Mouse (Mus musculus): ENCODE results near the gene Kif24. TPM values are rescaled to one million over a fixed set of nuclear protein-coding genes. Genes with fewer than 3 reads are reported as not detected.

Gene Kif24
- 1.2 and 1.9 TPM in 2 replicates for polyA plus RNA-seq (2012; ENCODE audit: insufficient read depth, low replicate concordance)

DNA sequence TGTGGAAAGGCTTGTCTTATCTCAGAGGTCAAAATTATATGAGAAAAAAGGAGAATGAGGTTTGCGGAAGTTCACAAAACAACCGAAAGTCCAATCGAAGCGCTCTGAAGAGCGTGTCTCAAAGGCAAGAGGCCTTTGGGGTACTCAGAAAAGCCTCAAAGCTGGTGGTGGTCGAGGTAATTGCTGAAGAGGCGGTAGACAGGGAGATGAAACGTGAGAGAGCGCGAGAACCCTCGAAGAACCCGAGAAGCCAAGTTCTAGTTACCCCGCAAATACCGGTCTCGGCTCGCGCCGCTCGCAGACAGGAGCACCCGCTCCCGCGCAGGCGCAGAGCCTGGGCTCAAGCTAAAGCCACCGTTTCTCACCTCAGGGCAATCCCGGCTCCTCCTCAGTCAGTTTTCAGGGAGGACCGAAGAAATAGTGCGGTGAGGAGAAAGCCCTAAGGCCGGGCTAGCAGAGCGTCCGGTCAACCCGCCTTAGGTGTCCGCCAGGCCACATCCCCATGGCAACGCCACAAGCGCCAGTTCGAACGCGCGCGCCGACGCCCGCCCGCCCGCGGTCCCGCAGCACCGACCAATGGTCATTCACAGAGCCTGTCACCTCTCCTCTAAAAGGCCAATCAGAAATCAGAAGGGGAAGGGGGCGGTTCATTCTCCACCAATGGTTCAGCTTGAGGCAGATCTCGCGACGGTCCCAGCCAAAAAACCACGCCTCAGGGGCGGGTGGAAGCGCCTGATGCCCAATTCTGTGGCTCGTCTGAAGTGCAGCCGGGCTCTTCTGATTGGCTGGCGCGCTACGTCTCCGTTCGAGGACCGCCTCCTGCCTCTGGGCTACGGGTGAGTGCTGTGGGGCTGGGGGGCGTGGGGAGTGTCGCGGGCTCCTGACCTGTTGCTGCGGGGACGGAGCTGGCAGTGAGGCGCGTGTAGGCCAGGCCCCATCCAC is at the start of gene Kif24, which contains the start of gene Nudt2:
Gene Kif24 (minus strand): TSS at position 543 of the 942 bp plus-strand sequence.
Gene Nudt2 (plus strand): TSS at position 807 of the 942 bp plus-strand sequence.
- Histone ChIP-seq H3K27me3 (replicated peaks) (no peaks in the 10 kb centered on the region), H3K4me1 (peaks cover 40% of the 10 kb centered on the region), H3K9me3 (no peaks in the 10 kb centered on the region), H3K4me3 (replicated peaks) (peak within 1 kb of the TSS; percentile 98), H3K36me3 (replicated peaks; ENCODE audit: low read length) (peaks cover 12% of the 10 kb centered on the region)
- TF ChIP-seq FLI1 (IDR thresholded peaks at IDR 0.05; ENCODE audit: low read length), result no peak
- no peak for TF ChIP-seq GATA1 (IDR thresholded peaks at IDR 0.05; ENCODE audit: borderline replicate concordance, low read length)

DNA sequence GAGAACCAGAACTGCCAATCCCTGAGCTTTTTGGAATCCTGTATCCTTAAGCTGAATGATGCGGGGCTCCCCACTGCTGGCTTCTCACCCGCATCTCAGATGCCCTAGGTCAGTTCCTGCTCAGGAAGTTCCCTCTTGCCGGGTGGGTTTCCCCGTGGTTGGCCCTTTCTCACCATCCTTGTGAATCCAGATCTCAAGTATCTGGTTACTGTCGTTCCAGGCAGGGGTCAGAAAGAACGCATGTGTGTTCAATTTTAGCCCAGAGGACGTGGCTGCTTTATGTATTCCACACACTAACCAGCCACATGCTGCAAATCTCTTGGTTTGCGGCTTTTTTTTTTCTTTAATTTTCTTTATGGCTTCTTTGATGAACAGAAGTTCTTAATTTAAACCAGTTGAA is 49.0 kb upstream of the Kif24 start:
- H3K27me3 ChIP-seq (replicated peaks), result peaks cover 50% of the 10 kb centered on the region
- H3K4me1 ChIP-seq, result no peaks in the 10 kb centered on the region
- H3K9me3 ChIP-seq, result no peaks in the 10 kb centered on the region
- TF ChIP-seq GATA1 (IDR thresholded peaks at IDR 0.05; ENCODE audit: borderline replicate concordance, low read length) (no peak), FLI1 (IDR thresholded peaks at IDR 0.05; ENCODE audit: low read length) (no peak)
- H3K36me3 ChIP-seq (replicated peaks; ENCODE audit: low read length), result no peaks in the 10 kb centered on the region
- no peak overlapping the region for H3K4me3 ChIP-seq (replicated peaks)

DNA sequence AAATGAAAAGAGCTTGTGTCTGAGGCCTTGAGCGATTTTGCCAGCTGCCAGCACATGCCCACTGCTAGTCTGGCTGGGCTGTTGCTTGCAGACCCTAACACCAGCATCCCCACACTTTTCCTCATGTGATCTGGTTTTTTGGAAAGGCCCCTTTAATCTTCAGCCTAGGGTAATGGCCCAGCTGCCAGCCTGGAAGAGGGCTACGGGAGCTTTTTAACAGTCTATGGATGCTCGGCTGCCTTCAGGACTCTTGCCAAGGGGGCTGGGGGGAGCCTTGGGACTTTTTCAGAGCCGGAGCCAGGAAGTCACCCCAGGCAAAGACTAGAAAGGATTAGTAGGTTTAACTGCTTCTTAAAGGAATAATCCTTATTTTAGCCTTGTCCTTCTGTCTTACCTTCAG is 48.6 kb upstream of the Kif24 start:
- TF ChIP-seq GATA1 (IDR thresholded peaks at IDR 0.05; ENCODE audit: borderline replicate concordance, low read length) (no peak), FLI1 (IDR thresholded peaks at IDR 0.05; ENCODE audit: low read length) (no peak)
- Histone ChIP-seq H3K27me3 (replicated peaks) (peaks cover 54% of the 10 kb centered on the region), H3K9me3 (no peaks in the 10 kb centered on the region), H3K4me1 (no peaks in the 10 kb centered on the region), H3K4me3 (replicated peaks) (no peak overlapping the region), H3K36me3 (replicated peaks; ENCODE audit: low read length) (no peaks in the 10 kb centered on the region)

DNA sequence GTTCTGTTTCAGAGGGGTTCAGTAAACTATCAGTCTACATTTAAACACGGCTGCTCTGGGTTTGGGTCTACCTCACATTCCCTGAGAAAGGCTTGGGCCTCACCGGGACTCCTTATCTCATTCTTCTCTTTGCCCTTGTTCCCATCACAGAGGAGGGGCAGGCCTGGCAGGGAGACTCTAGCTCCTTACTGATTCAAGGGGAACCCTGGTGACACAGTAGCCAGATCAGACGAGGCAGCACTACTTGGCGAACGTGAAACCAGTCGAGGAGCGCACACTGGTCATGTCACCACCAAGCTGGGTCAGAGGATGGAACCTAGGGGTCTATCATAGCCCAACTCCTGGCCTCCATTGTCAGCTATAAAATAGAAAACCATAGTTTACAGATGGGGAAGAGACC is 43.3 kb upstream of the Kif24 start:
- H3K9me3 ChIP-seq, result 0 out of 2 replicates have a peak, but pooled peaks cover 5% of the 10 kb centered on the region
- TF ChIP-seq GATA1 (IDR thresholded peaks at IDR 0.05; ENCODE audit: borderline replicate concordance, low read length) (no peak), FLI1 (IDR thresholded peaks at IDR 0.05; ENCODE audit: low read length) (no peak)
- no peak overlapping the region for H3K4me3 ChIP-seq (replicated peaks)
- H3K4me1 ChIP-seq, result peaks cover 23% of the 10 kb centered on the region
- peaks cover 70% of the 10 kb centered on the region for H3K27me3 ChIP-seq (replicated peaks)
- no peaks in the 10 kb centered on the region for H3K36me3 ChIP-seq (replicated peaks; ENCODE audit: low read length)

DNA sequence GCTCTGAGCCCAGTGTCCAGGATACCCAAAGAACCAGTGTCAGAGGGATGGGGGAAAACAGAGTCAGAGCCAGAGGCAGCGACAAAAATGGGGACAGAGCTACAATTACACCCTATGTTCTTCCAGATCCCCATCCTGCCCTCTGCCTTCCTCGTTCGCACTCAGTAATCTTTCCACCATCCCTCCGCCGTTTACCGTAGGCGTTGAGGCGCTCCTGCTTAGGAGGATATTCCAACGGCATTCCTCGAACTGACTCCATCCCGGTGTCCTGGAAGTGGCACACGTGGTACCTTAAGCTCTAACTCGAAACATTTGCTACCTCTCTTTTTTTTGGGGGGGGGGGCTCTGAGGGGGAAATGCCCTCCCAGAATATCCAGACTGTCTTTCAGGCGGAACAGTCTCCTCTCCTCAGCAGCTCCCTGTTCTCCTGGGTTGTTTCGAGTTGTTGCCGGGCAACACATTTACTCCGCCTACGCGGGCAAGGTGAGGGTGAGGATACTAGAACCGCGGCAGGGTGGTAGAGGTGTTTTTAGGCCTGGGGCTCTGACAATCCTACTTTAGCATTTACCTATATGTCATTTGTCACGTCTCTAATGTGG is 42.7 kb upstream of the Kif24 start:
- H3K4me1 ChIP-seq, result peaks cover 28% of the 10 kb centered on the region
- TF ChIP-seq GATA1 (IDR thresholded peaks at IDR 0.05; ENCODE audit: borderline replicate concordance, low read length) (no peak), FLI1 (IDR thresholded peaks at IDR 0.05; ENCODE audit: low read length) (no peak)
- peaks cover 73% of the 10 kb centered on the region for H3K27me3 ChIP-seq (replicated peaks)

DNA sequence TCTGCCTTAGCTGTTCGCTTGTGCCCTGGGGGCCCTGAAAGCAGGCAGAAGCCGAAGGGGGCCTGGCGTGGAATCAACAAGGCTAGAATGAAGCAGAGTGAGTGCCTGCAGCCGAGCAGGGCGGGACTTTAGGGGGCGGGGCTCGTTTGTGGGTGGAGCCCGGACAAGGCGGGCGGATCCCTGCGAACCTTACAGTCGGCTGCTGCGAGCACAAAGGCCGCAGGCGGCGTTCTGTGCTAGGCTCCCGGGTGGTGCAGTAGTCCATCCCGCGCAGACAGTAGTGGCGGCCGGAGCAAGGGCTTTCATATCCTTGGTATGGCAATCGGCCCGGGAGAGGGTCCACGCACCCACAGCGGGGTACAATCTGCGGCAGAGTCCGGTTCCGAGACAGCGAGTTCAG is 42.2 kb upstream of the Kif24 start:
- H3K4me3 ChIP-seq (replicated peaks), result peak overlapping the region; percentile 90
- peaks cover 30% of the 10 kb centered on the region for H3K4me1 ChIP-seq
- peaks cover 75% of the 10 kb centered on the region for H3K27me3 ChIP-seq (replicated peaks)
- H3K36me3 ChIP-seq (replicated peaks; ENCODE audit: low read length), result no peaks in the 10 kb centered on the region
- H3K9me3 ChIP-seq, result 0 out of 2 replicates have a peak, but pooled peaks cover 5% of the 10 kb centered on the region
- TF ChIP-seq GATA1 (IDR thresholded peaks at IDR 0.05; ENCODE audit: borderline replicate concordance, low read length), result no peak
- TF ChIP-seq FLI1 (IDR thresholded peaks at IDR 0.05; ENCODE audit: low read length), result no peak

More for the DNA sequence above, 42.7 kb upstream of the Kif24 start:
- no peaks in the 10 kb centered on the region for H3K36me3 ChIP-seq (replicated peaks; ENCODE audit: low read length)
- H3K4me3 ChIP-seq (replicated peaks), result peak overlapping the region; percentile 90
- H3K9me3 ChIP-seq, result 0 out of 2 replicates have a peak, but pooled peaks cover 5% of the 10 kb centered on the region

DNA sequence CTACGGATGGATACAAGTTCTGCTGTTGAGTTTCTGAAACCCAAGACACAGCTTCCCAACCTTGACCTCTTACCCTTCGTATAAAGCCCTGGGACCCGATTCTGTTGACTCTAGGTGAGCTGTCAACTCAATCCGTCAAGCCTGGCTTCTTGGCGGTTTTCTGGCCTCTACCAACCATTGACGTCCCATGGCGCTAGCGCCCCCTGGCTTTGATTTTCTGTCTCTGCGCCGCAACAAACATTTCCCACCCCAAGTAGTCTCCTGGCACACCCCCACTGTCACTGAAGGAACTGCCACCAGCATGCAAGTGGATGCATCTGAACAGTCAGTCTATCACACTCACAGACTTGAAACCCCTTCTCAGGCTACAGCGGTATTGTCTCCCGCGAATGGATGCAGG is 41.5 kb upstream of the Kif24 start:
- H3K4me1 ChIP-seq, result peaks cover 30% of the 10 kb centered on the region
- peak overlapping the region; percentile 90 for H3K4me3 ChIP-seq (replicated peaks)
- no peak for TF ChIP-seq GATA1 (IDR thresholded peaks at IDR 0.05; ENCODE audit: borderline replicate concordance, low read length)
- TF ChIP-seq FLI1 (IDR thresholded peaks at IDR 0.05; ENCODE audit: low read length), result no peak
- H3K9me3 ChIP-seq, result 0 out of 2 replicates have a peak, but pooled peaks cover 5% of the 10 kb centered on the region
- H3K27me3 ChIP-seq (replicated peaks), result peaks cover 75% of the 10 kb centered on the region
- H3K36me3 ChIP-seq (replicated peaks; ENCODE audit: low read length), result no peaks in the 10 kb centered on the region

DNA sequence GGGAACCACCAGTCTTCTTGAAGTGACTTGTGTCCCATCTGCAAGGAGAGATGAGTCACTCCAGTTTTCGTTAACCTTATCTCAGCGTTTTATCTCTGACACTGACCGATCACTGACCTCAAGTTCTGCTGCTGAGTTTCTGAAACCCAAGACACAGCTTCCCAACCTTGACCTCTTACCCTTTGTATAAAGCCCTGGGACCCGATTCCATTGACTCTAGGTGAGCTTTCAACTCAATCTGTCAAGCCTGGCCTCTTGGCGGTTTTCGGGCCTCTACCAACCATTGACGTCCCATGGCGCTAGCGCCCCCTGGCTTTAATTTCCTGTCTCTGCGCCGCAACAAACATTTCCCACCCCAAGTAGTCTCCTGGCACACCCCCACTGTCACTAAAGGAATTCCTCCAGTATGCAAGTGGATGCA is 40.5 kb upstream of the Kif24 start:
- peaks cover 30% of the 10 kb centered on the region for H3K4me1 ChIP-seq
- peaks cover 78% of the 10 kb centered on the region for H3K27me3 ChIP-seq (replicated peaks)
- TF ChIP-seq GATA1 (IDR thresholded peaks at IDR 0.05; ENCODE audit: borderline replicate concordance, low read length), result no peak
- no peak for TF ChIP-seq FLI1 (IDR thresholded peaks at IDR 0.05; ENCODE audit: low read length)

DNA sequence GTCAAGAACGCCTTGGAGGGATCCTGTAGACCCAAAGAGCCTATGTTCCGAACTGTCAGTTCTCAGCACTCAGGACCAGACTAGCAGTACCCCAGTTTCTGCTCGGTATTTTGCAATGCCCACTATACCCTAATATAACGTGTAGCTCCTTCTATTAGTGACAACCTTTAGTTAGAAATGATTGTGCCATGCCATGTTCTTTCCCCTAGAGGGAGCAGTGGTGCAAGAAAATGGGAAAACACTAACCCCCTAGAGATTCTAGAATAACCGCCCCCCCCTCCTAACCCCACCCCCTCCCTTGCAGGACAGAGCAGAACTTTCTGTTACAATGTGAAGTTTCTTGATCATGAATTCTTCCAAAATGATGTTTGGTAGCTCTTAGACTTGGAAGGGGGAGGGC is 39.6 kb upstream of the Kif24 start:
- Histone ChIP-seq H3K9me3 (peaks cover 6% of the 10 kb centered on the region; the same call in 1 of the 2 replicates), H3K27me3 (replicated peaks) (peaks cover 79% of the 10 kb centered on the region), H3K4me3 (replicated peaks) (no peak overlapping the region), H3K4me1 (peaks cover 30% of the 10 kb centered on the region), H3K36me3 (replicated peaks; ENCODE audit: low read length) (no peaks in the 10 kb centered on the region)
- TF ChIP-seq GATA1 (IDR thresholded peaks at IDR 0.05; ENCODE audit: borderline replicate concordance, low read length), result no peak

More for the DNA sequence above, 40.5 kb upstream of the Kif24 start:
- H3K36me3 ChIP-seq (replicated peaks; ENCODE audit: low read length), result no peaks in the 10 kb centered on the region
- 0 out of 2 replicates have a peak, but pooled peaks cover 5% of the 10 kb centered on the region for H3K9me3 ChIP-seq
- H3K4me3 ChIP-seq (replicated peaks), result no peak overlapping the region
